Mouse (Mus musculus): Measurements from ENCODE around the gene Vps26c.

DNA sequence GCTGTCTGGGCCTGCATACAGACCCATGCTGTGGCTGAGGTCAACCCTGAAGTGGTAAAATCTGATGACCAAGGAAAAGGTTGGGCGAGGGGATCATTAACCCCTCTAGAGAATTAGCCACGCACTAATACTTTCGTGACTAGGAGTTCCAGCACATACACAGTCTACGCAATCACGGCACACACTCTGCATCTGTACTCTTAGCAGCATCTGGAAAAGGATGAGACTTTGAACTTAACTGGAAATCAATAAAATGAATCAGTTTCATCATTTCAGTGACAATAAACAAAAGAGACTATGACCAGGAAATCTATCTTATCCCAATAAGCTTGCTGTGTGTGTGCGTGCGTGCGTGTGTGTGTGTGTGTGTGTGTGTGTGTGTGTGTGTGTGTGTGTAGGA is 17.9 kb downstream of the Vps26c start:
- TF ChIP-seq CTCF (conservative IDR thresholded peaks at IDR 0.05 in 1 of 2, IDR thresholded peaks at IDR 0.05 in 1 of 2; ENCODE audit: low read depth in 2 of 2, low read length in 2 of 2) (no peak), POLR2A (IDR thresholded peaks at IDR 0.05; ENCODE audit: low read depth, low read length) (no peak), EP300 (IDR thresholded peaks at IDR 0.05; ENCODE audit: low read length) (no peak), MAFK (IDR thresholded peaks at IDR 0.05; ENCODE audit: insufficient replicate concordance, low read length) (no peak)
